Mouse (Mus musculus): ENCODE data around the gene Rcor2. TPM values are rescaled to one million over a fixed set of nuclear protein-coding genes. Genes with fewer than 3 reads are reported as not detected.

Rcor2 gene
- polyA plus RNA-seq, 1 experiment from 2014 or later = 30.6 TPM

- Histone ChIP-seq H3K4me2 (0 out of 2 replicates have a peak overlapping the region, but pooled peaks have one; percentile 78), H3K9ac (peak overlapping the region; percentile 91), H3K27me3 (no peaks in the 10 kb centered on the region)
Observed at GRCm38 (mm10) chr19:7266421-7266831, 699 bp upstream of the Rcor2 start.

GRCm38 (mm10) chr19:7267781-7268721 lies 926 bp downstream of the Rcor2 start:
- Histone ChIP-seq H3K27ac (peak overlapping the region; percentile 97), H3K4me1 (peaks cover 49% of the 10 kb centered on the region), H3K36me3 (peaks cover 28% of the 10 kb centered on the region), H3K9me3 (no peaks in the 10 kb centered on the region), H3K4me3 (peak overlapping the region; percentile 76), H3K27me3 (no peaks in the 10 kb centered on the region), H3K9ac (peak overlapping the region; percentile 91), H3K4me2 (peak overlapping the region; percentile 78)
- WGBS = under 1% methylated on average over 86 of the region's 97 CpGs
- peak; percentile 46 for ATAC-seq (ENCODE audit: insufficient number of reproducible peaks, insufficient read depth, low FRiP score, low TSS enrichment, low read depth)

More at GRCm38 (mm10) chr19:7266421-7266831, 699 bp upstream of the Rcor2 start:
- no peak overlapping the region for H3K4me3 ChIP-seq
- H3K9me3 ChIP-seq = 0 out of 2 replicates have a peak, but pooled peaks cover 3% of the 10 kb centered on the region
- H3K4me1 ChIP-seq = peaks cover 49% of the 10 kb centered on the region
- peak overlapping the region; percentile 97 for H3K27ac ChIP-seq
- no peak for ATAC-seq (ENCODE audit: insufficient number of reproducible peaks, insufficient read depth, low FRiP score, low TSS enrichment, low read depth)
- 52% methylated on average over 4 of the region's 4 CpGs for WGBS
- H3K36me3 ChIP-seq = peaks cover 12% of the 10 kb centered on the region

DNA sequence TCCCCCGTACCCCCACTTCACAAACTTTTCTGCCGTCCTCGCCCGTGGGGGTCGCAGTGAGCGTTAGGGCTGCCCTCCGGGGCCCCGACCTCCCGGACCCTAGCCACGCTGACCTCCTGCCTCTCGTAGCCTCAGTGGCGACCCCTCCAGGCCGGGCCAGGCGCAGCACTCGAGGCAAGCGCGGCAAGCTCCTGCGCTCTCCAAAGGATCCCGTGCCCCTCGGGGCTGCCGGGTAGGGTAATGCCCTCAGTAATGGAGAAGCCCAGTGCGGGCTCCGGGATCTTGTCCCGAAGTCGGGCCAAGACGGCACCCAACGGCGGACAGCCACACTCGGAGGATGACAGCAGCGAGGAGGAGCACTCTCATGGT lies 1.6 kb downstream of the Rcor2 start:
- Histone ChIP-seq H3K9ac (peak overlapping the region; percentile 91), H3K4me2 (peak overlapping the region; percentile 78), H3K27me3 (no peaks in the 10 kb centered on the region), H3K9me3 (no peaks in the 10 kb centered on the region), H3K4me1 (peaks cover 49% of the 10 kb centered on the region), H3K4me3 (peak overlapping the region; percentile 76), H3K36me3 (peaks cover 35% of the 10 kb centered on the region), H3K27ac (peak overlapping the region; percentile 97)
- ATAC-seq (ENCODE audit: insufficient number of reproducible peaks, insufficient read depth, low FRiP score, low TSS enrichment, low read depth) = no peak; the same call in 1 of the 2 replicates
- under 1% methylated on average over 30 of the region's 30 CpGs for WGBS

- Histone ChIP-seq H3K9ac (peak overlapping the region; percentile 91), H3K9me3 (no peaks in the 10 kb centered on the region), H3K4me1 (peaks cover 51% of the 10 kb centered on the region), H3K36me3 (peaks cover 42% of the 10 kb centered on the region), H3K27ac (peak overlapping the region; percentile 97), H3K27me3 (no peaks in the 10 kb centered on the region), H3K4me2 (peak overlapping the region; percentile 78), H3K4me3 (peak overlapping the region; percentile 76)
- WGBS = 2% methylated on average over 11 of the region's 11 CpGs
- ATAC-seq (ENCODE audit: insufficient number of reproducible peaks, insufficient read depth, low FRiP score, low TSS enrichment, low read depth) = peak; percentile 15; the same call in 1 of the 2 replicates
Observed at GRCm38 (mm10) chr19:7269290-7270044, 2.3 kb downstream of the Rcor2 start.

- Histone ChIP-seq H3K27me3 (no peaks in the 10 kb centered on the region), H3K4me3 (no peak overlapping the region), H3K4me1 (peaks cover 51% of the 10 kb centered on the region), H3K4me2 (no peak overlapping the region), H3K27ac (no peak overlapping the region), H3K36me3 (peaks cover 82% of the 10 kb centered on the region), H3K9ac (no peak overlapping the region), H3K9me3 (no peaks in the 10 kb centered on the region)
- no peak for ATAC-seq (ENCODE audit: insufficient number of reproducible peaks, insufficient read depth, low FRiP score, low TSS enrichment, low read depth)
- WGBS = 92% methylated on average over 4 of the region's 4 CpGs
Observed at GRCm38 (mm10) chr19:7273486-7273885, 6.4 kb downstream of the Rcor2 start.

DNA sequence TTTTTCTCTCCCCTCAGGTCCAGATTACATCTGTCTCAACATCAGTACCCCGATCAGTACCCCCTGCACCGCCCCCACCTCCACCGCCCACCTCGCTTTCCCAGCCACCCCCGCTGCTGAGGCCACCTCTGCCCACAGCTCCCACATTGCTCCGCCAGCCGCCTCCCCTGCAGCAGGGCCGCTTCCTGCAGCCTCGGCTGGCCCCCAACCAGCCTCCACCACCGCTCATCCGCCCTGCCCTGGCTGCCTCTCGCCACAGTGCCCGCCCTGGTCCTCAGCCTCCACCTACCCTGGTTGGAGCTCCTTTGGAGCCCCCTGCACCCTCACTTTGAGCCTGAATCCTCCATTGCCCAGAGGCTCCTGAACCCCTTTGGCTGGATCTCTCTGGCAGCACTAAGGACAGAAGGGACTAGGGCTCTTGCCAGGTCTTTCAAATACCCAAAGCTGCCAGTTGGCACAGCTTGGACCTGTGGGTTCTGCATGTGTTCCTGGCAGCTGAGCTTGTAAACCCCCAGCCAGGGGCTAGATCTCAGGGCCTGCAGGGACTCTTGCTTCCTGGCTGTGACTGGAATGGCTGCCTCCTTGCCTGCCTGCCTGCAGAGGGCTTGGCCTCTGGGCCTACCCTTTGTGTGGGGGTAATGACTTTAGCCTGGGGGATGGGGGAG lies 7.3 kb downstream of the Rcor2 start:
- H3K4me3 ChIP-seq = no peak overlapping the region
- no peaks in the 10 kb centered on the region for H3K9me3 ChIP-seq
- no peaks in the 10 kb centered on the region for H3K27me3 ChIP-seq
- peak overlapping the region; percentile 68 for H3K27ac ChIP-seq
- no peak overlapping the region for H3K4me2 ChIP-seq
- WGBS = 76% methylated on average over 13 of the region's 13 CpGs
- H3K9ac ChIP-seq = peak overlapping the region; percentile 54
- ATAC-seq (ENCODE audit: insufficient number of reproducible peaks, insufficient read depth, low FRiP score, low TSS enrichment, low read depth) = no peak
- peaks cover 92% of the 10 kb centered on the region for H3K36me3 ChIP-seq
- H3K4me1 ChIP-seq = peaks cover 51% of the 10 kb centered on the region

GRCm38 (mm10) chr19:7275131-7275789 lies 8.1 kb downstream of the Rcor2 start:
- WGBS = 40% methylated on average over 7 of the region's 7 CpGs
- ATAC-seq (ENCODE audit: insufficient number of reproducible peaks, insufficient read depth, low FRiP score, low TSS enrichment, low read depth) = no peak
- H3K4me1 ChIP-seq = peaks cover 44% of the 10 kb centered on the region
- peak overlapping the region; percentile 68 for H3K27ac ChIP-seq
- no peaks in the 10 kb centered on the region for H3K9me3 ChIP-seq
- peaks cover 98% of the 10 kb centered on the region for H3K36me3 ChIP-seq
- no peaks in the 10 kb centered on the region for H3K27me3 ChIP-seq
- no peak overlapping the region for H3K4me2 ChIP-seq
- no peak overlapping the region for H3K4me3 ChIP-seq
- H3K9ac ChIP-seq = peak overlapping the region; percentile 54; the same call in 1 of the 2 replicates

- Histone ChIP-seq H3K27ac (peak overlapping the region; percentile 85), H3K4me2 (no peak overlapping the region), H3K27me3 (no peaks in the 10 kb centered on the region), H3K36me3 (peaks cover 98% of the 10 kb centered on the region), H3K4me3 (no peak overlapping the region), H3K9me3 (no peaks in the 10 kb centered on the region), H3K9ac (peak overlapping the region; percentile 52), H3K4me1 (peaks cover 44% of the 10 kb centered on the region)
- WGBS = 48% methylated on average over 7 of the region's 7 CpGs
- peak; percentile 22; the same call in 1 of the 2 replicates for ATAC-seq (ENCODE audit: insufficient number of reproducible peaks, insufficient read depth, low FRiP score, low TSS enrichment, low read depth)
Observed at GRCm38 (mm10) chr19:7276053-7276659, 9.0 kb downstream of the Rcor2 start.

DNA sequence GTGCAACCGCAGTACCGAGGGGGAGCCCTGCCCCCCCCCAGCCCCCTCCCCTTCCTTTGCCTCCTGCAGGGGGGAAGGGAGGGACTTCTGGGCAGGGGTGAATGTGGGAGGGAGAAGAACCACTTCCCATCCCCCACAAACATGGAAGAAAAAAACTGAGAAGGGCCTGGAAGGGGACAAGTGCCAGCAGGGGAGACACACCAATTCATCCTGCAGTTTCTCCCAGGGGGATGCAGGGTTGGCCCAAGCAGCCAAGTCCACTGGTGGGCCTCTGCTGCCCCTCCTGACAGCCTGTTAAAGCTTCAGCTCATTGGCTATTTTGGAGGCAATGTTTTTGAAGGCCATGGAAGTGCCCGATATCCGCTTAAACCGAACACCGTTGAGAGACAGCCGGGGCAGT lies 9.7 kb downstream of the Rcor2 start:
- Histone ChIP-seq H3K27me3 (no peaks in the 10 kb centered on the region), H3K9me3 (no peaks in the 10 kb centered on the region), H3K27ac (peak overlapping the region; percentile 85; the same call in 1 of the 2 replicates), H3K9ac (no peak overlapping the region), H3K36me3 (peaks cover 98% of the 10 kb centered on the region), H3K4me3 (no peak overlapping the region), H3K4me2 (no peak overlapping the region), H3K4me1 (peaks cover 44% of the 10 kb centered on the region)
- no peak for ATAC-seq (ENCODE audit: insufficient number of reproducible peaks, insufficient read depth, low FRiP score, low TSS enrichment, low read depth)
- 63% methylated on average over 7 of the region's 7 CpGs for WGBS

- Histone ChIP-seq H3K4me2 (no peak overlapping the region), H3K27ac (peak overlapping the region; percentile 28; the same call in 1 of the 2 replicates), H3K4me3 (no peak overlapping the region), H3K9me3 (no peaks in the 10 kb centered on the region), H3K36me3 (peaks cover 98% of the 10 kb centered on the region), H3K9ac (no peak overlapping the region), H3K27me3 (no peaks in the 10 kb centered on the region), H3K4me1 (peaks cover 44% of the 10 kb centered on the region)
- WGBS = 85% methylated on average over 6 of the region's 6 CpGs
- no peak for ATAC-seq (ENCODE audit: insufficient number of reproducible peaks, insufficient read depth, low FRiP score, low TSS enrichment, low read depth)
Observed at GRCm38 (mm10) chr19:7278200-7278906, 11.2 kb downstream of the Rcor2 start.

Measured in embryonic facial prominence, embryonic 13.5 days (tissue).